Mouse (Mus musculus) hematopoietic stem cell, adult 5-6 weeks (primary cell): ENCODE data around the gene Irf1. TPM values are rescaled to one million over a fixed set of nuclear protein-coding genes. Genes with fewer than 3 reads are reported as not detected.

Experiments used
- ATAC-seq, 2 experiments: fragments of 125-278 bp in 1 of 2; replicated peaks in 1 of 2; 2 replicates each; pipeline ENCODE4 v1.8.0; 2016 to 2017; ENCODE audit warnings: inconsistent platforms in 2 of 2, mild to moderate bottlenecking in 2 of 2, moderate number of reproducible peaks in 2 of 2, low read depth in 1 of 2, moderate TSS enrichment in 1 of 2; ENCODE audit not compliant: low FRiP score in 2 of 2, poor library complexity in 2 of 2, severe bottlenecking in 2 of 2, insufficient read depth in 1 of 2, low TSS enrichment in 1 of 2
- total RNA-seq: library from RNA; stranded (forward); fragments of 172-1452, 232-1000 nt; gene quantifications from 2 replicates; pipeline ENCODE4 v1.2.3, GENCODE M21; 2017

Irf1 gene
- 128 and 150 TPM in 2 replicates for total RNA-seq

- ATAC-seq = peak; percentile 79 to 85
These were observed at the start of gene Irf1 for GRCm38 (mm10) chr11:53769760-53770124. TSS of gene Irf1 (plus strand) at chr11:53770014.

GRCm38 (mm10) chr11:53720715-53721114 lies 49.1 kb upstream of the Irf1 start, which contains the start of gene Il5:
TSS of gene Il5 (plus strand) at chr11:53720794.
- ATAC-seq = no peak

GRCm38 (mm10) chr11:53731457-53731856 lies 38.4 kb upstream of the Irf1 start:
- ATAC-seq = no peak

- ATAC-seq = no peak
These were observed 37.6 kb upstream of the Irf1 start for GRCm38 (mm10) chr11:53732244-53732643.

DNA sequence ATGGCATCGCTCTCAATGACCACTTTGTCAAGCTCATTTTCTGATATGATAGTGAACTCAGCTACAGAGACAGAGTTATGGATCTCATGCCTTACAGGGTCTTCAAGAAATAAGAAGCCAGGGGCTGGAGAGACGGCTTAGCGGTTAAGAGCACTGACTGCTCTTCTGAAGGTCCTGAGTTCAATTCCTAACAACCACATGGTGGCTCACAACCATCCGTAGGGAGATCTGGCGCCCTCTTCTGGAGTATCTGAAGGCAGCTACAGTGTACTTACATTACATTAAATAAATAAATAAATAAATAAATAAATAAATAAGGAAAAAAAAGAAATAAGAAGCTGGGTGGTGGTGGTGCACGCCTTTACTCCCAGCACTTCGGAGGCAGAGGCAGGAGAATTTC lies 36.0 kb upstream of the Irf1 start:
- no peak for ATAC-seq

- no peak for ATAC-seq
These were observed 35.4 kb upstream of the Irf1 start for GRCm38 (mm10) chr11:53734431-53734830.

- no peak for ATAC-seq
These were observed 34.7 kb upstream of the Irf1 start for GRCm38 (mm10) chr11:53734970-53735681.

- peak; percentile 74 to 85 for ATAC-seq
These were observed 34.0 kb upstream of the Irf1 start for GRCm38 (mm10) chr11:53735682-53736245.

DNA sequence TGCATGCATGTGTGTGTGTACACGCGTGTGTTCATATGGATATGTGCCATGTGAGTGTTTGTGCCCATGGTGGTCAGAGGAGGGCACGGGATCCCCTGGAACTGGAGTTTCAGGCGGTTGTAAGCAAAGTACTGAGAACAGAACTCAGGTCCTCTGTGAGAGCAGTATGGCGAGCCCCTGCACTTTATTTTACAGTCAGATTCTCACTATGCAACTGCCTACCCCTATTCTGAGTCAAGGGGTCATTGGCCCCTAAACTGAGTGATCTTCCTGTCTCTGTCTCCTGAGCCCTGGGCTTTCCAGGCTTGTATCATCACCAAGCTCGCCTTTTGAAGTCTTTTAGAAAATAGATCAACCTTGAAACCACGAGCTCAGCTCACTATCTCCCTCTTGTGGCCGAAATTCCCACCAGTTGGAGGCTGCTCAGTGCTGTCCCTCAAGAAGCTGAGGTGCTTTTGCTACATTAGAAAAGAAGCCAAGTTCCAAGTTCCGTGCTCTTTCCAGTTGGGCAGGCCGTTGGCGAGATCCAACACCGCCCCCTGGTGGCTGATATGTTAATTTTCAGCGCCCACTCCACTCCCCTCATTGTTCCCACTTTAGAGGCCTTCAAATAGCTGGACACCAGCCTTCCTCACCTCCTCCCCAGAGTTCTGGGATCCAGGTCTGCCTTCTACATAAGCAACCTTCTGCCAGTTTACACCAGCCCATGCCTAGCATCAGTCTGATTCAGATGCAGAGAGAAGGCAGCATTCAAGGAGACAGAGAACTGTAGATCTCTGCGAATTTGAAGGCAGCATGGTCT lies 32.8 kb upstream of the Irf1 start:
- ATAC-seq = peak; percentile 75 to 86

DNA sequence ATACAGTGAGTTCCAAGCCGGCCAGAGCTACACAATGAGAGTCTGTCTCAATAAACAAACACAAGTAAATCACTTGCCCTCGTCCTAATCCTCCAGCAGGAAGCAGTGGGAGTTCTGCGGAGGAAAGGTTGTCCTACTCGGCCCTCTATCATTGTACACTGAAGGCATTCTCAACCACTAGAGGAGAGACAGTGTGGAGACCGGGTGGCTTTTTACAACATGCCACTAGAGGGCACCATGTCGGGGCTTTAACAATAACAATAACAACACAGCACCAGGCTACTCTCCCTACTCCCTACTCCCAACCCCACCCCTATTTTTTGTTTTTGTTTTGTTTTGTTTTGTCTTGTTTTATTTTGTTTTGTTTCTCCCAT lies 32.3 kb upstream of the Irf1 start:
- ATAC-seq = peak; percentile 52 to 71; a peak in 1 of 4 replicates

- no peak for ATAC-seq
These were observed 27.5 kb upstream of the Irf1 start for GRCm38 (mm10) chr11:53742353-53742752.

DNA sequence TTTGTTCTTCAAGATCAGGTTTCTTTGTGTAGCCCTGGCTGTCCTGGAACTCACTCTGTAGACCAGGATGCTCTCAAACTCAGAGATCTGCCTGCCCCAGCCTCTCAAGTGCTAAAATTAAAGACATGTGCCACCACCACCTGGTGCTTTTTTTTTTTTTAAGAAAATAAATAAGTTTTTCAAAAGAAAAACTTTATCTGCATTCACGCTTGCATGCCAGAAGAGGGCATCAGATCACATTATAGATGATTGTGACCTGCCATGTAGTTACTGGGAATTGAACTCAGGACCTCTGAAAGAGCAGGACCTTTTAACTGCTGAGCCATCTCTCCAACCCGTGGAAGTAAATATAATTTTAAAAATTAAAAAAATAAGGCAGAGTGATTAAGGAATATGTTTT lies 24.6 kb upstream of the Irf1 start:
- no peak for ATAC-seq

DNA sequence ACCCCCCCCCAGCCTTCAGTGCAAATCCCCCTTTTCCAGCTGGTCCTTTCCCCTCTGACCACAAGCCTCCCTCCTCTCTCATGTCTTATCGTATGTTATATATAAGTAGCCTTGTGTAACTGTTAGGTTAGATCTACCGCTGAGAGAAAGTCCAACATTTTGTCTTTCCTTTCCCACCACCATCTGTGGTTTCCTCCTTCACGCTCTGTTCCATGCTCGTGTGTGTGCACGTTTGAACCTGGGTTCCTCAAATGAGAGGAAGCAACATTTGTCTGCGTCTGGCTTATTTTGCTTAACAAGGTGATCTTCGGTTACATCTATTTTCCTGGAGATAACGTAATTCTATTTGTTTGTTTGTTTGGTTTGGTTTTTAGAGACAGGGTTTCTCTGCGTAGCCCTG lies 21.8 kb upstream of the Irf1 start:
- peak in 1 of 2 experiments; percentile 53; a peak in 2 of 4 replicates for ATAC-seq

GRCm38 (mm10) chr11:53748614-53749013 lies 21.2 kb upstream of the Irf1 start:
- peak in 1 of 2 experiments; percentile 45; a peak in 1 of 4 replicates for ATAC-seq

DNA sequence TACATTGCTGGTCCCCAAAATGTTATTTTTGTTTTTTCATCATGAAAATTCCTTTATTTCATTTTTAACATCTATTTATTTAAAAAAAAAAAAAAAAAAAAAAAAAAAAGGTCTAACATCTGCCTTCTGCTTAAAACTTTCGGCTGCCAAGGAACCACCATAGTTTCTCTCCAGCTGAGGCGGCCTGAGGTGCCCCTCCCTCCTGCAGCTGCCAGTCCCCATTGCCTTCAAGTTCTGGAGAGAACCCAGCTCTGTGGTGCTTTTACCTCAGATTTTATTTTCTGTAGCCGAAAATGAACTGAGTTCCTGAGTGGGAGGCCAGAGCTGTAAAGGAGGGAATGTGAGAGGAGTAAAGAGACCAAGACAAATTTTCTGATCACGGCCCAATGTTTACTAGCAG lies 20.5 kb upstream of the Irf1 start:
- no peak for ATAC-seq

GRCm38 (mm10) chr11:53749716-53750352 lies 20.0 kb upstream of the Irf1 start:
- ATAC-seq = no peak

DNA sequence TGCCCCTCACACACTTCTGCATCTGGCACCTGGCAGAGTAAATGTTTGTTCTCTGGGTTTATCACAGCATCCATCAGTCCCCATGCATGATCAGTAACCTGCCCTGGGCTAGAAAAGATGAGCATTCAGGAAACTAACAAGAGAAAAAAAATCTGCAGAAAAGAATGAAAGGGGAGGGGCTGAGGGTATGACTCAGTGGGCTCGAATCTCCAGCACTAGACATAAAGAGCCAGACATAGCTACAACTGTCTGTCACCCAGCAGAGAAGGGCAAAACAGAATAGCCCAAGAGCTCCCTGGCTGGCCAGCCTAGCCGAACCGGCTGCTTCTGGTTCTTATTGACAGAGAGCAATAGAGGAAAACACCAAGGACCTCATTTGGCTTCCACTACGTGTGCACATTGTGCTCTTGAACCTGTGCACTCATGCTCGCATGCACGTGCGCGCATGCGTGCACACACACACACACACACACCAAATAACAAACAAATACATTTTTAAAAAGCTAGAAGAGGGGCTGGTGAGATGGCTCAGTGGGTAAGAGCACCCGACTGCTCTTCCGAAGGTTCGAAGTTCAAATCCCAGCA lies 14.7 kb upstream of the Irf1 start:
- ATAC-seq = no peak

DNA sequence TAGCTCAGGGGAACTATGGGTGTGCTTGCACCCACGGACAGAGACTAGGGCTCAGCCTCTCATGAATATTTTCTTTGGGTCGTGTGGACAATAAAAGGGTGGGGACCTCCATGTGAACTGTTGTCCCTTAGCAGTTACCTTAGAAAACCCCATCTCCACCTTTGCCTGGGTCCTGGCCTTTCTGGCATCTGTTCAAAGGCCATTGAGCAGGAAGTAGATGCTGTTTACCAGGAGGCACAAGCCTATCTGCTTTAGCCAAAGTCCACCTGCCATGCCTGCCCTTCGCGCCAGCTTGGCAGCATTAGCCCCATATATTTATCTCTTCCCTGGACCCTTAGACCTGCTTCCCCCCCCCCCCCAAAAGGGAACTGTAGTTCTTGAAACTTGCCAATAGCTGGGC lies 12.2 kb upstream of the Irf1 start:
- no peak for ATAC-seq
